Mouse (Mus musculus) kidney, postnatal 10 days (tissue): ENCODE results near the gene Nkx2-5.

Source experiments
- DNase-seq: peaks from one replicate; pipeline ENCODE4 v3.0.0; 2021; ENCODE audit warnings: mixed read lengths

Gene Nkx2-5

DNA sequence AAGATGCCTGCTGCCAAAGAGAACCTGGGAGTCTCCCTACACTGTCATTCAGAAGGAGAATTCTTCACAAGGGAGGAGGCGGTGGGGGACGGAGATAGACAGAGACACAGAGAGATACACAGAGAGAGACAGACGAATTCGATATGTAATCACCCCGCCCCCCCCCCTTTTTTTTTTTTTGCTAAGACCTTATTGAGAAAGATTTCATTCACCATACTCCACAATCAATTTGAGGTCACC lies at the start of gene Nkx2-5:
Nkx2-5 (minus strand) TSS at position 101 of the 240 bp plus-strand sequence.
- no peak for DNase-seq

GRCm38 (mm10) chr17:26894342-26894741 lies 49.5 kb upstream of the Nkx2-5 start:
- DNase-seq: no peak

GRCm38 (mm10) chr17:26893492-26893891 lies 48.7 kb upstream of the Nkx2-5 start:
- no peak for DNase-seq

DNA sequence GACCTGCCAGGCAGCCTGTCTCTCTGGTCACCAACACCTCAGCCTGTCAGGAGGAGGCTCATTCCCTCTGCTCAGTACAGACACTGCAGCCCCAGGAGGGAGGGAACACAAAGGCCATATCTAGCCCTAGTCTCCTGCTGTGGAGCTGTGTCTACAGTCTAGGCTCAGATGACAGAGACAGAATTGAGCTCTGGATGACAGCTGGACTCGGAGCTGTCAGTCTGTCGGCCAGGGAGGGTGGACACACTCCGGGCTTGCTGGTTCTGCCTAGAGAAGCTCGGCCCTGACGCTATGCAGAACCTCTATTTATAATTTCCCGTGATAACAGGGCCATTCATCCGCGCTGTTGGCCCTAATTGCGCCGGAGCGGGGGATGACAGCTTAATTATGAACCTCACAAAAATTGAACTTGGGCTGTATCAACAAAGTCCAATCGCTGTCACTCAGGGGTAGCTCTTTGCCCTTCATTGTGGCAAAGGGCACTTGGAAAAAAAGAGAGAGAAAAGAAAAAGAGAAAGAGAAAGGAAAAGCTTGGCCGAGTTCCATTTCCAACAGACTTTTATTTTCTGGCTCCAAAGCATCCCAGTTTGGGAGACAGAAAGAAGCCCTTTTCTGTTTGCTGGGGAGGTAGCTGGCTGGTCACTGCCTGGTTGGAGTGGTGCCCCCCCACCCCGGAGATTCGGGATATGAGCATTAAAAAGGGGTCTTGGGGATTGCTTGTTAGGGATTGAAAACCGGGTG lies 48.0 kb upstream of the Nkx2-5 start:
- DNase-seq: peak; percentile 27

GRCm38 (mm10) chr17:26887926-26888325 lies 43.1 kb upstream of the Nkx2-5 start:
- peak; percentile 33 for DNase-seq

DNA sequence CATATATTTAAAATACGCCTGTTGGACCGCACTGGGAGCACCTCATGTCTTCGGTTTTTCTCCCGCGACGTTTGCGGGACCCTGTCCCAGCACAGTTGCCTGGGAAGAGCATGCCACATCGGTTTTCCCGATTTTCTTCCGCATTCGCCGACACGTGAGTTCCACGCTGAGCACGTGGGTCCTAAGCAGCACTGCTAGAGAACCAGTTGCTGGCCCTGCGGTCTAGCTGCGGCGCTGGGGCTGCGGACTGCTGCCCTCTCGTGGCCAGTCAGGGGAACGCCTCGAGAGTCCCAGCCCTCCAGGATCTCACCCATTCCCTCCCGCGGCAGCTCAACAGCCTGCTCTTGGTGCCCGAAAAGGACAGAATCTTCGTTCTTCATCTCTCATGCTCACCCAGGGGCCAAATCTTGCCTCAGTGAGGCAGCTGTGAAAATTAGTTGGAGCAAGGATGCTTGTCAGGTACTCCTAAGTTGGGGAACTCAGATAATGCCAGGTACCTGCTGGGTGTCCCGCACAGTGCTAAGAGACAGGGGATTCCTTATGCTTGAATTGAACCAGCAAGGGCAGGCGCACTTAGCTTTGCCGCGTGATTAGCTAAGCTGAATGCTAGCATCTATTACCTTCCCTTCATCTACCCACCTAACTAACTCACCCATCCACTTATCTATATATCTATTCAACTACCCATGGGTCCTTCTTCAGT lies 41.4 kb upstream of the Nkx2-5 start:
- peak; percentile 91 for DNase-seq

DNA sequence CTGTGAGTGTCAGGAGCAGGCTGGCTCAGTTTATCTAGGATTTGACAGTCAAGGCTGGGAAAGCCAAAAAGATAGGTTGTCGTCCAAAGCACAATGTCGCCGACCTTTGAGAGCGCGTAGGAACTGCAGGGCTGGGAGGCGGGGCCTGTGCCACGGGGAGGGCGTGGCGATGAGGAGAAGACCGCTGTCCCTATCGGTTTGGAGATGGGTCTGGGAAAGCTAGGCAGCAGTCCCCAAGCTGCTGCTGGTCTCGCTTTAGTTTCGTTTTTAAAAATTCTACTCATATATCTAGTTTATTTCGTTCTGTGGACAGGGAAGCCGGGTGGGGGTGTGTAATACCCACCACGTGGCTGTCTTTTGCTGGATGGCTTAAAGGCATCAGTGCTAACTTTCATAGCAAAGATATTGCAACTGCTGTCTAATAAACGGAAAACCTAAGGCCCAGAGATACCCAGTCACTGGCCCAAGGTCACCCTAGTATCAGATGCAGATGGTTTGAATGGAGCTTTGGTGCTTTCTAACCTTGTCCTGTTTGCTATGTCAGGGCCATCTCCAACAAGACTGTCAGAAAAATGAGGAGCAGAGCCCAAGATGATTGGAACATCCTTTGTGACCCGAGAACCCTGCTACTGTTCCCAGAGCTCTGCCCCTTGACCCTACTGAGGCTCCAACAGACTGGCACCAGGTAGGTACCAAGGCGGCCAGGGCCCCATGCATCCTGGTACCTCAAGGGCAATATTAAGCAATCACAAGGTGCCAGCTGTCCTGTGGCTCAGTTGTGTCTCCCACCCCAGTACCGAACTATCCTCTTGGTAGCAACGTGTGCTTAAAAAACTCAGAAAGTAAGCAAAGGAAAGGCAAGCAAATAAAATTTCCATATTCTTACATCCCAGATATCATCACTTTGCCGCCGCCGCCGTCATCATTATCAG lies 40.5 kb upstream of the Nkx2-5 start:
- DNase-seq: peak; percentile 92

GRCm38 (mm10) chr17:26883585-26883984 lies 38.8 kb upstream of the Nkx2-5 start:
- no peak for DNase-seq

GRCm38 (mm10) chr17:26882706-26883105 lies 37.9 kb upstream of the Nkx2-5 start:
- no peak for DNase-seq

- DNase-seq: no peak
These were observed 34.4 kb upstream of the Nkx2-5 start for GRCm38 (mm10) chr17:26879235-26879634.

- DNase-seq: no peak
These were observed 33.1 kb upstream of the Nkx2-5 start for GRCm38 (mm10) chr17:26877927-26878326.

GRCm38 (mm10) chr17:26874542-26874941 lies 29.7 kb upstream of the Nkx2-5 start:
- DNase-seq: no peak

GRCm38 (mm10) chr17:26873502-26873901 lies 28.7 kb upstream of the Nkx2-5 start:
- DNase-seq: no peak

DNA sequence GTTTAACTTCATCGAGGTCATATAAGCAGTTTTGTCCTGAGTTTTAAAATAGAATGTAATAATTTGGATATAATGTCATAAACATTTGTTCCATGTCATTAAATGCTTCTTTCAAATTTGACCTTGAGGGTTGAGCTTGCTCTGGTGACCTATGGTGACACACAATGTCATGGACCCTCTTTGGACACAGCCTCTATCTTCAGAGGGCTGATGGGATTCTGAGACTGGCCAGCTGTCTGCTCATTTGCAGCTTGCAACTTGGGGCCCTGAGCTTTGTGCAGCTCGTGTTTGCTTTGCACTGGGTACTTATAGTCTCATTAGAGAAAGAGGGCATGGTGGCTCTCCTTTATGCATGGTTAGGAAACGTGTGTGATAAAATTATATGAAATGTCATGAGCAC lies 28.1 kb upstream of the Nkx2-5 start:
- DNase-seq: no peak

- no peak for DNase-seq
These were observed 23.9 kb upstream of the Nkx2-5 start for GRCm38 (mm10) chr17:26868756-26869155.

DNA sequence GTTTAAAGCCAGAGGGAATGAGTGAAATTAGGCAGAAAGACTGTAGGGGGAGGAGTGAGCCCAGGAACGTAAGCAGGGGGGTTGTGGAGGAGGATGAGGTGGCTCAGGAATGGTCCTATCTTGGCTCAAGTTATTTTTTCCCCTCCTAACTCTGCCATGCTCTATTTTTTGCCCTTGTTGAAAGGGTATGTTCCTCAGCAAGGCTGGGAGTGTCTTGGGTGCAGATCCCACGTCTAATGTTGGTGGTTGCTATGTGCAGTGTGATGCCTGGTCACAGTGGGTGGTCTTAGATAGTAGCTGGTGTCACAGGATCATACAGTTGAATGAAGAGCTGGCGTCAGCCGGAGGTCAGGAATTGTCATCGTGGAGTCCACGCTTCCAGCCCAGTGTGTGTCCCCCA lies 20.3 kb upstream of the Nkx2-5 start:
- DNase-seq: no peak

DNA sequence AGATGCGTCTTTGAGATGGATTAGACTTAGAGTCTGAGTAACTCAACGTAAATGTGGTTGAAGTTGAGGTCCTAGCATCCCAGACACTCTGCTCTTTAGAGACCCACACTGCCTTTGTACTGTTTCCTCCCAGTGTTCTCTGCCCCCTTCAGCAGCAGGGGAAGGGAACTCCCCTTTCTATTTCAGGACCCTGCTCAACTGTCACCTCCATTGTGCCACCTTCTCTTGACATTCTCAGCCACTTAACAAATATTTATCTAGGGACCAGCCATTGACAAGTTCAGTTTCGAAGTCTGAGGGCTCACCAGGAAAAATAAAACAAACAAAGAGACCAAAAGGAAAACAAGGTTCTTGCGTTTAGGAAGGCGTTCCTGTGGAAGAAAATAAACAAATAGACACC lies 19.5 kb upstream of the Nkx2-5 start:
- DNase-seq: no peak

- DNase-seq: no peak
These were observed 17.0 kb upstream of the Nkx2-5 start for GRCm38 (mm10) chr17:26861793-26862192.

- DNase-seq: peak; percentile 49
These were observed 16.6 kb upstream of the Nkx2-5 start for GRCm38 (mm10) chr17:26861383-26861782.

DNA sequence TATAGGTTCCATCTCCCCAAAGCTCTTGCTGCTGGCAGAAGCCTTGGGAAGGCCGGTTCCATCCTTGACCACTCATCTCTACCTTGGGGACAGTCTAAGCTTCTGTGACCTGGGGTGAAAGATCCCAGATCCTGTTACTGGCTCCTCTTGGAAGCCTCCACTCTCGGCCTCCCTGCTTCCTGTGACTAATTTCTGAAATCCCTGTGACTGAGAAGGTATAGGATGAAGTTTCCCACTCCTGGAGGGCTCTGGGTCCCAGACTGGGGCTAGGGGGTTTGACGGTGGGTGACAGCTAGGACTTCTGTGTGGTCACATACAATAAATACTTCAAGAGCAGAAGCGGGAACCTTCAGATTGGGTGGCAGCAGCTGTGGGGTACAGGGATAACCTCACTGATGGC lies 16.1 kb upstream of the Nkx2-5 start:
- no peak for DNase-seq

- no peak for DNase-seq
These were observed 7.5 kb upstream of the Nkx2-5 start for GRCm38 (mm10) chr17:26852262-26852661.

- no peak for DNase-seq
These were observed 6.3 kb upstream of the Nkx2-5 start for GRCm38 (mm10) chr17:26851136-26851460.

GRCm38 (mm10) chr17:26850358-26851135 lies 5.7 kb upstream of the Nkx2-5 start:
- DNase-seq: peak; percentile 35
